Mouse (Mus musculus): ENCODE data around the gene Styxl1. TPM values are rescaled to one million over a fixed set of nuclear protein-coding genes. Genes with fewer than 3 reads are reported as not detected.

Styxl1 gene
- total RNA-seq, 2 experiments from 2014 or later: not detected

DNA sequence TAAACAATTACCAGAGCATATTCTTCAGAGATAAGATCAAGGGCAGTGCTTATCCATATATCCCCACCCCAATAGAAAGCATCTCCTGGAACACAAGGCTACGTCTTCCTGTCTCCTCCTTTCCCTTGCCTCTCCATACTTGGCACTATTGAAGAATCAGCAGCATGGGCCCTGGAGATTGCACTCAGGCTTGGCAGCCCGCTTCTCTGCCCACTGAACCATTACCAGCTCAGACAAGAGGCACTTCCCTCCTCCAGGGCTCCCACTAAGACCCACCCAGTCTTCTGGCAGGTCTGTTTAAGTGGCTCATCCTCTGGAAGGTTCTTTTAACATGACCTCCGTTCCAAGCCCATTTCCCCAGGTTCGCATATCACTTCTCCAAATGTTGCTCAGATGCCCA is 1.6 kb downstream of the Styxl1 start:
- intact Hi-C loops (cut with DNase I): loop anchor here (5.0 kb wide), 1 partner anchor 89 kb away; no protein-coding TSS in a partner anchor
- no peak for DNase-seq (ENCODE audit: low spot score)

DNA sequence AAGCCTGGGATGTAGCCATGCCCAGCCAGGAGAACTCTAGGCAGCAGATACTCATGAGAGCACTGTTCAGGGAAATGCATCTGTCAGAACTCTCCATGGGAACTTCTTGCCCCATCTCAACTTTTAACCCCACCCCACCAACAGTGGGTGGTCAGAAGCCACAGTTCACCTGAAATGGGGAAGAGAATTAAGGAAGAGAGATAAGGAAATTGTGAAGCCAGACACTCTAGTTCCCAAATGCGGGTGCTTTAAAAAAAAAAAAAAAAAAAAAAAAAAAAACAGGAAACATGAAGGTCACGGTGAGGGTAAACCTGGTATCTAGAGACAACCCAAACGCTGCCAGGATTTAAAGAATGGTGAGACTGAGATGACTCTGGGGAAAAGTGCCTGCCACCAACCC is 5.7 kb downstream of the Styxl1 start:
- intact Hi-C loops (cut with DNase I): no loop called here
- DNase-seq (ENCODE audit: low spot score): no peak

DNA sequence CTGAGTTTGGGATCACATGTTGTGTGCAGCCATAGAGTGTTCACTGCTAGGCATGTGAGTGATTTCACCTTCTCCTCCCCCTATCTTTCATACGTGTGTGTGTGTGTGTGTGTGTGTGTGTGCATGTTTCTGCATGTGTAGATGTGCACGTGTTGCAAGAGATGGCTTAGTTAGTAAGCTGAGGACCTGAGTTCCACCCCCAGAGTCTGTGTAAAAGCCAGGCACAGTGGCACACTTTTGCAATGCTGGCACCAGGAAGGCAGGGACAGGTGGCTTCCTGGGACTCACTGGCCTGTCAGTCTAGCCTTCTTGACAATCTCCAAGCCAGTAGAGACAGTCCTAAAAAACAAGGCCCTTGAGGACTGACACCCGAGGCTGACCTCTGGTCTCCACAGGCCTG is 13.2 kb downstream of the Styxl1 start:
- DNase-seq (ENCODE audit: low spot score): no peak
- intact Hi-C loops (cut with DNase I): loop anchor here (5.0 kb wide), 2 partner anchors 218 to 363 kb away; partner anchors contain the start of gene Hip1

DNA sequence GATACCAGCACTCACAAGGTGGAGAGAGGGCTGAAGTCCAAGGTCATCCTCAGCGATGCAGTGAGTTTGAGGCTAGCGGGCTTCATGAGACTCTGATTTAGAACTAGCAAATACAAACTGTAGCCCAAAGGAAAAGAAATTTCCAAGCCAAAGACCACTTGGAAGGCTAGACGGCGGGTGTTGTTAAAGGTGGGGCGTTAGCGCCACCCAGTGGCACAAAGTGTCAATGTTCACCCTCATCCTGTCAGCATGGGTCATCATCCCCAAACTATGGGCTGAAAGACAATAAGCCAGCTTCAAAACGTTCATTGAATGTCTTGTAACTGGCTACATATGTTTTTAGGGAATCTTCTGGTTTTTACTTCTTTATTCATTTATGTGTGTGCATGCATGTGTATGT is 14.7 kb downstream of the Styxl1 start:
- DNase-seq (ENCODE audit: low spot score): peak; percentile 21

DNA sequence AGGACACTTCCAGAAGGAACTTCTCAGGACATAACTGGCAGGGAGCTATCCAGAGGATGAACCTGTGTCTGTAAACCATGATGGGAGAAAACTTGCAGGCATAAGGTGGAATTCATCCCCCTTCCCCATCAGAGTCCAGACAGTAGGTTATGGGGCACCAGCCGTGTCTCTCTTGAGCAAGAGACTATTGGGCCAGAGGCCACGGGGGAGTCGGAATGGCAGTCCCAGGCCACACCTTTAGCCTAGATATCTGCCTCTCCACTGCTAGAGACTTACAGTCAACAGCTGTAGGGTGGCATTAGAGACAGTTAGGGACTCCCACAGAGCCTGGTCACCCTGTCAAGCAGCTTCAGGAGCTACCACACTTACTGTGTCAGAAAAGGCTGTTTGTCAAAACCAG is 16.3 kb downstream of the Styxl1 start:
- intact Hi-C loops (cut with DNase I): loop anchor here (2.0 to 5.0 kb wide), 3 partner anchors 133 to 360 kb away; partner anchors contain the start of gene Hip1
- DNase-seq (ENCODE audit: low spot score): no peak

More for the DNA sequence above, 14.7 kb downstream of the Styxl1 start:
- intact Hi-C loops (cut with DNase I): loop anchor here (1.0 to 5.0 kb wide), 4 partner anchors 135 to 361 kb away; partner anchors contain the start of gene Hip1

DNA sequence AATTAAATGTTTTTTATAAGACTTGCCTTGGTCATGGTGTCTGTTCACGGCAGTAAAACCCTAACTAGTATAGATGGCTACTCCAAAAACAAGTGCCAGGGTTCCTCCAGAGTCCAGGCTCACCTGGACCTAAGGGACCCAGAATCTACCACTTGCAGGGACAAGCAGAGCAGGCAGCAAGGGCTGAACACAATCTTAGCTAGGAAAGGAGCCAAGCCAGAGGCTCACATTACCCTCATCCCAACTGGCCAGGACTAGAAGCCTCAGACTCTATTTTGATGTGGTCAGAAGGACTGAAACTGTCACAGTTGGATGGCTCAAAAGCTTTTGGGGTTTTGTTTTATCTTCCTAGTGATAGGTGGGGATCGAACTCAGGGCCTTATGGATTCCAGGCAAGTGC is 26.6 kb downstream of the Styxl1 start:
- intact Hi-C loops (cut with DNase I): no loop called here
- DNase-seq (ENCODE audit: low spot score): no peak

DNA sequence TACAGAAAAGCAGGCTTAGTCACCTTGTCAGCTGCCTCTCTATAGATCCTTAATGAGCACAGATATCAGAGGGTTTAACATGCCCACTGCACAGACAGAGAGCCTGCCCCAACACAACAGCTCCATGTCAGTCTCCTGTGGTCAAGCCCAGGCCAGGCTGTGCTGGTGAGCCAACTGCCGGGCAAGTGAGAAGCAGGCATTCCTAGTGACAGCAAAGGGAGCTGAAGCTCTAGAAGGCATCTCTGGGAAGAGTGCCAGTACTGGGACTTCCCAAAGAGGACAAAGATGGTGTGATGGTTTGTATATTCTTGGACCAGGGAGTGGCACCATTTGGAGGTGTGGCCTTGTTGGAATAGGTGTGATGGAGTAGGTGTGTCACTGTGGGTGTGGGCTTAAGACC is 27.1 kb downstream of the Styxl1 start:
- no peak for DNase-seq (ENCODE audit: low spot score)
- intact Hi-C loops (cut with DNase I): no loop called here

DNA sequence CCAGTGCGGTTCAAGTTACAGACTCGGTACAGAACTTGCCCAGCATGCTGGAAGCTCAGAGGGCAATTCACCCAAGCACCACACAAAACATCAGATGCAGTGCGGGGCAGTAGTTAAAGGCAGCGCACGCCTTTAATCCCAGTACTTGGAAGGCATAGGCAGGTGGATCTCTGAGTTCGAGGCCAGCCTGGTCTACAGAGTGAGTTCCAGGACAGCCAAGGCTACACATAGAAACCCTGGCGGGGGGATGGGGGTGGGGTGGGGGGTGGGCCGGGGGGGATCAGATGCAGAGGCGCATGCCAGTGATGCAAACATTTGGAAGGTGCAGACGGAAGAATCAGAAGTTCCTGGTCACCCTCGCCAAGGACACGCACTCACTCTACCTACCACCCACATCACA is 33.4 kb downstream of the Styxl1 start:
- intact Hi-C loops (cut with DNase I): loop anchor here (2.0 kb wide), 1 partner anchor 56 kb away; no protein-coding TSS in a partner anchor
- no peak for DNase-seq (ENCODE audit: low spot score)

DNA sequence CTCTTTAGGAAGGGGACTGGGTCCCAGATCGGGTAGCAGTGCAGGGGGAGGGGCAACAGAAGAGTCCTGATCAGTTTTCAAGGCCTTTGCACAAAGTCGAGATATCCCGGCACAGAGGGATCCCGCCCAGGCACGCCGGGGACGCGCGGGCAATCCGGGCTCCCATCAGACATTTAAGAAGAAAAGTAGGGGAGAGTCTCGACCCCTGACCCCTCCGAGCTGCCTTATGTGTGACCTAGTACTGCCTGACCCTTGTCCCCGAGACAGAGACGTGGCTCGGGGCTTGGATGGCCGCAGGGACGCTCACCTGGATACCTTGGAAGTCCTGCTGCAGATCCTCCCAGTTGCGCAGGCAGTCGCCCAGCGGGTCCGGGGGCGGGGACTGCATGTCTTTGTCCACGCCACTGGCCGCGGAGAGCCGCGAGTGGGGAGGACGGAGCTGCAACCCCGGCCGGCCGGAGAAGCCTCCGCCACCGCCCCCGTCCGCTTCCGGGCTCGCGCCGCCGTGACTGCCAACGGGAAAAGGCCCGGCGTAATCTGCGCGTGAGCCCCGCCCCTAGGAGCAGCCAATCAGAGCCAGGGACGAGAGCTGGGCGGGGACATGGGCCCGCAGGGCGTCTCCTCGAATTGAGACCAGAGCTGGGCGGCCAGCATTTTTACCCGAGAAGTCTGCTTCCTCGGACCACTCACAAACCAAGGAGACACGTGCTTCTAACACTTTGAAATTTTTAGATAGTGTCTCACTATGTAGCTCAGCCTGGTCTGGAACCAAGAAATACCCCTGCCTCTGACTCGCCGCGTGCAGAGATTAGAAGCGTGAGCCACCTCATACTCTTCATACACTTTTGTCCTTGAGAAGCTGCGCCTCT is 34.2 kb downstream of the Styxl1 start, which contains the start of gene Tmem120a:
Gene Tmem120a, minus strand, starts transcription at position 708 of the 869 bp plus-strand sequence.
- intact Hi-C loops (cut with DNase I): loop anchor here (2.0 kb wide), 1 partner anchor 55 kb away; no protein-coding TSS in a partner anchor
- DNase-seq (ENCODE audit: low spot score): peak; percentile 94

DNA sequence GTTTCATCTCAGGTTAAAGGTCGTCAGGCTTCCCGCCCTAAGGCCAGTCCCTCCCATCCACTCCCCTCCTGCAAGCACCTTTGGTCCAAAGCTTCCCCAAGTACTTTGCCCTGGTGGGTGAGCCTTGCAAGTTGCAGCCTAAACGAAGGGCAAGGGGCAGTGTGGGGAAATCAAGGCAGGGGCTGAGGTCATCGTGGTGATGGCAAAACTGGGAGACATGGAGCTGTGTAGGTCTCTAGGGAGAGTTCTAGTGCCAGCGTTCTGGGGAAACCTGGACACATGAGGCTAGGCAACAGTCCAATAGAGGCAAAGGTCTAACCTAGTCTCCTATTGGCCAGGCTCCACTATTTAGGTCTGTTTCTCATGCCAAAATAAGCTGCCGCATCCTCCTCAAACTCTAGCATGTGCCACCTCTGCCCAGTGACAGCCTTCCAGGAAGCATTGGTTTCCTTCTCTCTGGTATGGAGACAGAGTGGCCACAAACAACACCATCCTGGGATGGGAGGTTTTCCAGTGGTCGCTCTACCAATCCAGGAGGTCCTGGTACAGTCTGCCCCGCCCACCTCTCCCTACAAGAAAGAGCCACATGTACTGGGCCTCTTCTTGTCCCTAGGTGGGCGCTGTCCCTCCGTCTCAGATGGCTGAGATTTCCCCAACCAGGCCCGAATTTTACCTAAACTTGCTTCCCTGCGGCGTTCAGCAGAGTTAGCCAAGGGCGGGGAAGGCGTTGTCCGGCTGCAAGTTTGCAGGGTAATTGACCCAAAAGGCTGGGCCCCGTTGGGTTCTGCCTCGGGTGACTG is 35.0 kb downstream of the Styxl1 start:
- intact Hi-C loops (cut with DNase I): no loop called here
- DNase-seq (ENCODE audit: low spot score): no peak

DNA sequence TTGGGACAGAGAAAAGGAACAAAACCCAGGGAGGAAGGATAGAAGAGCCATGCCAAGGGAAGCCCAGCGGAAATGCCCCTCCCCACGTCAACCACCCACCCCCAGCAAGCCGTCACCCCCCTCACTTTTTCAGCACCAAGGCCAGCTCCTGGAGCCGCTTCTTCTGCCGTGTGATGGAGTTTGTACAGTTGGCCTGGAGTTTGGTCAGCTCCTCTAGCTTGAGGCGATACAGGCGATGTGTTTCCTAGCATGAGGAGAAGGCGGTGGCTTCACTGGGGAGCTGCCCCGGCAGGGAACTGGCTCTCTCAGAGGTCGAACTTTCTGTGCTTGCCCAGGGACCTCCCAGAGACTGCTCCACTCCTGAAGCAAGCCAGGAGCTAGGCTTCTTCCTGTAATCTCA is 36.0 kb downstream of the Styxl1 start:
- intact Hi-C loops (cut with DNase I): no loop called here
- no peak for DNase-seq (ENCODE audit: low spot score)

DNA sequence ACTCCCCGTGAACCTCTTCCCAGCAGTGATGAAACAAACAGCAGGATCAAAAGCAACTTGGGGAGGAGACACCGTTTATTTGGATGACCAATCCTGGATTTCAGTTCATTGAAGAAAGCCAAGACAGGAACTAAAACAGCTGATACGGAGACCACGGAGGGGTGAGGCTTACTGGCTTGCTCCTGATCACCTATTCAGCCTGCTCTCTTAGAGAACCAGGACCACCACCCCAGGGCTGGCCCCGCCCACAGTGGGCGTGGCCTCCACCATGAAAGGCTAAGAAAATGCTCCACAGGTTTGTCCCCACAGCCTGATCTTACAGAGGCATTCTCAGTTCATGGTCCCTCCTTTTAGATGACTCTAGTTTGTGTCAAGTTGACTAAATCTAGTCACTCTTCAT is 39.9 kb downstream of the Styxl1 start:
- no peak for DNase-seq (ENCODE audit: low spot score)
- intact Hi-C loops (cut with DNase I): no loop called here

DNA sequence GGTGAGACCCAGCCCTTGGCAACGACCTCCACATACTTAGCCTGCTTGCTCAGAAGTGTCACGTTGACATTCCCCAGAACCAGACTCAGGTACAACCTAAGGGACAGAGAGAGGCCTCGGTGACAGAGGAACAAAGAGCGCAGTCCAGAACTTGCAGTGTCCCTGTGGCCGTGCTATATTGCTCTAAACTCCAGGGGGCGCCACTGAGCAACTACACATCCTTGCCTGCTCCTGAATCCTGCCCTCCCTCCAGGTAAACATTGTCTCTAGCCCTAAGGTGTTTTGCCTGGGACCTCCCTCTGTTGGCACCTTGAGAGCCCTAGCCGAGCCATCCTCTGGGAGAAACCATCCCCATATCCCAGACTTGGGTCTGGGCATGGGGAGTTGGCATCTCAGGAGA is 41.0 kb downstream of the Styxl1 start:
- DNase-seq (ENCODE audit: low spot score): no peak
- intact Hi-C loops (cut with DNase I): no loop called here

DNA sequence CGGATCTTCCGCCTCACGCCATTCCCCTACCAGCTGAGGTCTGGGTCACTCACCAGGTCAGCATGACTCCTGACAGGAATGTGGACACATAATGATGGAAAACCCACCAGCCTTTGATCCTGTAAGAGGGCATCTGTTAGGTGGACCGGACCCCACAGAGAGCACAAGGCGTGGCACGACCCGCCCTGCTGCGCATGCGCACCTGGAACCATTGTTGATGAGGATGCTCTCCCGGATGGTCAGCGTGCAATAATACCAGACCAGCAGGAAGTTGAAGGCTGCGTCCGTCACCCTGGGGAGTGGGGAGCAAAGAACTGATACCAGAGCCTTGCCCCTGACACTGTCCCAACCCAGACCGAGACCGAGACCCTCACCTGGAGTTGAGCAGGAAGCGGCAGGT is 41.6 kb downstream of the Styxl1 start:
- no peak for DNase-seq (ENCODE audit: low spot score)
- intact Hi-C loops (cut with DNase I): no loop called here

DNA sequence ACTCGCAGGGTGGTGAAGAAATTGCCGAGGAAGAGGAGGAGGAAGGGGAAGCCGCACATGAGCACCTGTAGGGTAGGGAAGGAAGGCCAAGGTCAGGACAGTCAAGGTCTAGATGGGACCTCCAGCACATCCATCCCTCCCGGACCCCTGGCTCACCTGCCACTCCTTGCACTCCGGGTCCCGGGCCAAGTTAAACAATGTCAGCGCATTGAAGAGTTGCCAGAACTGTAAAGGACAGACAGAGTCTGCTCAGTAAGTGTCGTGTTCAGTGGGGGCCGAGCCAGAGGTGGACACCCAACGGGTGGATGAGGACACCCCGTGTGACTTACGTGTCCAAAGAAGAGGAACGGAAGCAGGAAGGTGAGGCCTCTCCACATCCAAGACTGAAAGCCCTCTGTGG is 42.4 kb downstream of the Styxl1 start:
- DNase-seq (ENCODE audit: low spot score): no peak
- intact Hi-C loops (cut with DNase I): no loop called here

DNA sequence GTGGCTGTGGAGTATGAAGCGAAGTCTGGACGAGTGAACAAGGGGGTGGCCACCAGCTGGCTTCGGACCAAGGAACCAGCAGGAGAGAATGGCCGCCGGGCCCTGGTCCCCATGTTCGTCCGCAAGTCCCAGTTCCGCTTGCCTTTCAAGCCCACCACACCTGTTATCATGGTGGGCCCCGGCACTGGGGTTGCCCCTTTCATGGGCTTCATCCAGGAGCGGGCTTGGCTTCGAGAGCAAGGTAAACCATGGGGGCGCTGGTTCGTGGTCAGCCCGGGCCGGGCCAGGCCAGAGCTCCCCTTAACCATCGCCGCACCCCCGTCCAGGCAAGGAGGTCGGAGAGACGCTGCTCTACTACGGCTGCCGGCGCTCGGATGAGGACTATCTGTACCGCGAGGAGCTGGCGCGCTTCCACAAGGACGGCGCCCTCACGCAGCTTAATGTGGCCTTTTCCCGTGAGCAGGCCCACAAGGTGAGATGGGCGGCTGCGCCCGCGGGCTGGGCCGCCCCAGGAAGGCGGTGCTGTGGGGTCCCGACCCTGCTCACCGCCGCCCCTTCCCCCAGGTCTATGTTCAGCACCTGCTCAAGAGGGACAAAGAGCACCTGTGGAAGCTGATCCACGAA is 44.0 kb downstream of the Styxl1 start:
- intact Hi-C loops (cut with DNase I): no loop called here
- DNase-seq (ENCODE audit: low spot score): no peak

DNA sequence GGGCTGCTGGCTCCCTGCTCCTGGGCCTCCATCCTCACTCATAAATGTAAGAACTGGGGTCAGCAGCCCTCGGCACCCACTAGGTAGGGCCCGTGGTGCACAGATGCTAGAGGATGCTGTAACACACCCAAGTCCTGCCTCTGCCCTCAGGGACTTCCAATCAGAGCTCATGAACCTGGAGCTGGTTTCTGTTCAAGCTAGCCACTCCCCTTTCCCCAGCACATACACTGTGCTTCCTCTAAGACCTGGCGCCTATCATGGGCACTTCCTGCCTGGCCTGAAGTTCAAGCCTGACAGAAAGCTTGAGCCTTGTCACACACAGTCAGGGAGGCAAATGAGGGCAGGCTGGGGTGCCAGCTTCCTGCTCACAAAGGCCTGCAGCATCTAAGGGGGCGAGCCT is 45.1 kb downstream of the Styxl1 start:
- DNase-seq (ENCODE audit: low spot score): no peak
- intact Hi-C loops (cut with DNase I): no loop called here

DNA sequence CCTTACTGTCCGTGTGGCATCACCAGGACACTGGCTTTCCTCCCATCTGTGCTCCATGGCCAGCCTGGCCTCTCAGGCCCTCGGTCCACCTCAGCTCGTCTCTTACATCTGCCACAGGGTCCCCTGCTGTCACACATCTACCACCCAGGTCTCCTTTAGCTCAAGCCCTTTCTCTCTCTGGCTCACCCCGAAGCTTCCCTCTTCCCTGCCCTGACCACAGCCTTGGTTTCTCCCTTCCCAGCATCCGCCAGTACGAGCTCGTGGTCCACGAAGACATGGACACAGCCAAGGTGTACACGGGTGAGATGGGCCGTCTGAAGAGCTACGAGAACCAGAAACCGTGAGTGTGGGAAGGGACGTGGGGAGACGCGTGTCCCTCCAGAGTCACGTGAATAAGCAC is 46.9 kb downstream of the Styxl1 start:
- intact Hi-C loops (cut with DNase I): no loop called here
- DNase-seq (ENCODE audit: low spot score): no peak

DNA sequence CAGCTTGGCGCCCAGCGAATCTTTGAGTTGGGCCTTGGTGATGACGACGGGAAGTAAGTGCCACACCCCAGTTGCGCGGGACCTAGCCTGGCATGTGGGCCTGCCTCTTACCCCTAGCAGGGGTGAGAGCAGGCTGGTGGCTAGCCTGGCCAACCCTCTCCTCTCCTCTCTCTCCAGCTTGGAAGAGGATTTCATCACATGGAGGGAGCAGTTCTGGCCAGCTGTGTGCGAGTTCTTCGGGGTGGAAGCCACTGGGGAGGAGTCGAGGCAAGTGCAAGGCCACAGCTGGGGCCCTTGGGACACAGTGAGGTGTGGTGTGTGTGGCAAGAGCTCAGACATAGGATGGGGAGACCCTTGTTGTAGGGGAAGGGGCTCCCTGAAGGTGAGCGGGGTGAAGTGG is 47.3 kb downstream of the Styxl1 start:
- intact Hi-C loops (cut with DNase I): no loop called here
- no peak for DNase-seq (ENCODE audit: low spot score)

DNA sequence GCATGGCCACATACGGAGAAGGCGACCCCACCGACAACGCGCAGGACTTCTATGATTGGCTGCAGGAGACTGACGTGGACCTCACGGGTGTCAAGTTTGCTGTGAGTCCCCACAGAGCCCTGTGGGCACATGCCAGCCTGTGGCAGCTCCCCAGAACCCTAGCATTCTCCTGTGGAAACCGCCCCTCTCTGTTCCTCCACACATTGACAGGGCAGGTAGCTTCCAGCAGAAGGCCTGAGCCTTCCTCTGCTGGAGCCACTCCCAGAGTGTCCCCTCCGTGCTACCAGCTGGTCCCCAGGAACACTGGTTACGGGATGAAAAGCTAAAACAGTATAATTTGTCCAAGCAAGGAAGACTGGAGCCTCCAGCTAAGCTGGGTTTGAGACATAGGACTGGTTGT is 47.9 kb downstream of the Styxl1 start:
- no peak for DNase-seq (ENCODE audit: low spot score)
- intact Hi-C loops (cut with DNase I): no loop called here

Data from heart, postnatal 25 days (tissue).